Mouse (Mus musculus) G1E-ER4 (cell line): ENCODE data around the gene Spata13. TPM values are rescaled to one million over a fixed set of nuclear protein-coding genes. Genes with fewer than 3 reads are reported as not detected.

Experiments
- GATA1 ChIP-seq: IDR thresholded peaks from one replicate; pipeline ENCODE4 v1.8.0; 2012; ENCODE audit warnings: low read length, inconsistent platforms
- polyA plus RNA-seq: library from polyadenylated mRNA; stranded (reverse); fragments of >175 nt; gene quantifications from 2 replicates; pipeline ENCODE4 v1.2.3, GENCODE M21; 2012

Spata13 gene
- polyA plus RNA-seq, 1 experiment: 0.02 TPM

DNA sequence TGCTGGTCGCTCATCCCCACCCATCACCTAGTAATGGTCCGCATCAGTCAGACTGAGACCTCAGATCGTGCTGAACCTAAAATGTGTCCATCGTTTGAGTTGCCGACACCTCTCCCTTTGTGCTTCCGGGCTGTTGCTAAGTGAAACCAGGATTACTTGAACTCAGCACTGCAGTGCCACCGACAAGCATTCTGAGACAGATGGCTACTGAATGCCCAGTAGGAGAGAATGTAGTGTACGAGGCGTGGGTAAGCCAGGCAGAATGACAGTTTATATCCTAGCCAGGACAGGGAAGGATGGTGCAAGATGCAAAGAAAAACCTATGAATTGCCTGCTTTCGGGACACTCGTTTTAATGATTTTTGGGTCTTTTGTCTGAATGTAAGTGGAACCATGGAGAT is 52.9 kb downstream of the Spata13 start:
- no peak for TF ChIP-seq GATA1

DNA sequence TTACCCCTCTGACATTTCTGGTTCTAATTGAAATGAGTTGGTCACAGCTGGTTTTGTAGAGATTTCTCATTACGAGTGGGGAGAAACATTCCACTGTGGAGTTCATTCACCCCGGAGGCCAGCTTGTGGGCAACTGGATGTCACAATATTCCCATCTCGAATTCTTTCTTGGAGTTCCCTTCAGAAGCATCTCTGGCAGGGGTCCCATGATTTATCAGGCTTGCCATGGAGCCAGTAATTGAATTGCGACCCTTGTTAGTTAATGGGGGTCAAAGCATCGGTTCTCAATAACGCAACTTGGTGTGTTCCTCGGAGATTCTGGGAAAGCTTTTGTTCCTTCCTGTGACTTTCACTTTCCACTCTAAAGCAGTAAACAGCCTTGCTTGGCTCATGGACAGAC is 53.4 kb downstream of the Spata13 start:
- TF ChIP-seq GATA1: no peak

DNA sequence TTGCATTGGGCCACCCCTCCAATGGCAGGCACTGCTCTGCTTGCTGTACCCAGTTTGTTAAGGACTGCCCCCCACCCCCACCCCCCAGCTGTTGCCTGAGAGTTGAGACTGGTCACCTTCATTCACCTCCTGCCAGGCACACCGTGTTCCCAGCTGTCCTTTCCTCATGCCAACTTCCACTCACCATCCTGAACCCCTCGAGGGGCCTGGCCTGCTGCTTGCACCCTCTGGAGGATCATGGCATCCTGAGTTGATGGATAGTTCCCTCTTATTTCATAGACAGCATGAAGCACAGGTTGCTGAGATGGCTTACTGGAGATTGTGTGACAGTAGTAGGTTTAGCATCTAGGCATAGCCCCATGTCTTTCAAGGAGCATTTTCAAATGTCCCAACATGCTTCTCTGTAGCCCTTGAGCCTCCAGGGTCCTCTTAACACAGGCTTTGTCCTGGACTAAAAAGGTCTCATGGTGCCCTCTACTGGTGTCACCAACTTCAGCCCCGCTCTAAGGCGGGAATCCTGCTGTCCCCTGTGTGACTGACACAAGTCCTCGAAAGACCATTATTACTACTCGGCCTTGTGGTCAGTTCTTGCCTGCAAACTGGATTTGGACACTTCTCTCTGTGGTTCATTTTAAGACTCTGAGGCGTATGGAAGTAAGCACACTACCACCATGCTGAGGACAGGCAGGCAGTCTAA is 54.9 kb downstream of the Spata13 start:
- no peak for TF ChIP-seq GATA1

DNA sequence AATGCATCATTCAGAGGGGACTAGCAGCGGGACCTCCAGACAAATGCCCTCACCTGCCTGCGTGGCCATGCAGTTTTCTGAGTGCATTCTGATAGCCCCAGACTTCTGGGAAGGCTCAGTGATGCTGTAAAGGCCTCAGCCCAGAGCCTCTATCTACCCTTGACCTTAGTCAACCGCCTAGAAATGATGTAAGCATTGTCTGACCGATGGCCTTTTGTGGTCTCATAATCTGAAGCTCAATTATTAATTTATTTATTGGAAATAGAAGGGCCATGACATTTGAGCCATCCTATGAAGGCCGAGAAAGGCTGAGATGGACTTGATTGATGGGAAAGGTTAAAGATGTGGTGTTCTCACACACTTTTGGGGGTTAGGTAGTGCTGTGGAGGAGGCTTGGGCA is 56.0 kb downstream of the Spata13 start:
- no peak for TF ChIP-seq GATA1

DNA sequence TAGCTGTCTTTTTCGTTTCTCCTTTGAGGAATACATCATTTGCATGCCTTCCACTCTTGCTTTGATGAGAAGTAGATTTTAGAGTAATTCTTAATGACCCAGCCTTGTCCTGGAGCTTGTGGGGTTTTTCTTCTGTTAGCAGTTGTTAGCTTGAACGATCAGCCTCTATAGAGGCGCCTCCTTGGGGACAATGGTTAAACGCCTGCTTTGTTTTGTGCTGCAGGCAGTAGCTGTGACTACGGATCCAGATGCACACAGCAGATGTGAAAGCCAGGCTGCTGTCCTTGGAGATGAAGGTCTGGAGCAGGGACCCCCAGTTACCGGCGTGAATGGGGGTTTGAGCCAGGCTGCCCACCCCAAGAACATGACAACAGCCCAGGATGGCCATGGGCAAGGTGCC is 56.8 kb downstream of the Spata13 start:
- no peak for TF ChIP-seq GATA1

DNA sequence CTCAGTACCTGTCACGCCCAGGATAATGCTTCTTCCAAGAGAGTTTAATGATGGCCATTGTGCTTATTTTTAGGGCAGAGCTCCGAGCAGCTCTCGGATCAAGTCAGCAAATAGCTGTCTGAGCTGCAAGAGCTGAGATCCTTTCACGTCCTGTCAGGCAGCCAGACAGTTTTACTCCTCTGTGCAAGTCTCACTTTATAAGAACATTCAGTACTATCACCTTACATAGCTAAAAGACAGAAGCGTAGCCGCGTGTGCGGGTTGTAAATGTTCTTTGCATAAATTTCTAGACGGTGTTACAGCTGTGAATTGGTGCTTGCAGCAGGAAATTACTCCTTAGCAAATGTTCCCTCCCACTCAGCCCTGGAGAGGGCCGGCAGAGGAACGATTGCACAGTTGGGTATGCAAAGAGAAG is 59.3 kb downstream of the Spata13 start:
- TF ChIP-seq GATA1: no peak

DNA sequence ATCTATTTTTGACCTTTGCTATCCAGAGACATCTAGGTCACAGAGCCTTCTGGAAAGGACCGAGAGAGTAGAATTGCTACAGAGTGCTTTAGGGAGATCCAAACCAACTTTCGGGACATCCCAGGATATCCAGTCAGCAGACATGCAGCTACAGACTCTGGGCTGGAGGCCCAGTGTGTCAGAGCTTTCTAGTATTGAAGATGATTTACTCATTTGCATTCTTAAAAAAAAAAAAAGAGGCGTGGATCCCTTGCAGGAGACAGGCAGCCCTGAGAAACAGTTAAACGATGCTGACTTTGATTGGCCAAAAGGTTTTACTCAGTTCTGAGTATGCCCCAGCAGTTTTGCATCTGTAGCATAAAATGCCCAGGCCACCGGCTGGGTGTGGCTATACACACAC is 59.9 kb downstream of the Spata13 start:
- no peak for TF ChIP-seq GATA1

DNA sequence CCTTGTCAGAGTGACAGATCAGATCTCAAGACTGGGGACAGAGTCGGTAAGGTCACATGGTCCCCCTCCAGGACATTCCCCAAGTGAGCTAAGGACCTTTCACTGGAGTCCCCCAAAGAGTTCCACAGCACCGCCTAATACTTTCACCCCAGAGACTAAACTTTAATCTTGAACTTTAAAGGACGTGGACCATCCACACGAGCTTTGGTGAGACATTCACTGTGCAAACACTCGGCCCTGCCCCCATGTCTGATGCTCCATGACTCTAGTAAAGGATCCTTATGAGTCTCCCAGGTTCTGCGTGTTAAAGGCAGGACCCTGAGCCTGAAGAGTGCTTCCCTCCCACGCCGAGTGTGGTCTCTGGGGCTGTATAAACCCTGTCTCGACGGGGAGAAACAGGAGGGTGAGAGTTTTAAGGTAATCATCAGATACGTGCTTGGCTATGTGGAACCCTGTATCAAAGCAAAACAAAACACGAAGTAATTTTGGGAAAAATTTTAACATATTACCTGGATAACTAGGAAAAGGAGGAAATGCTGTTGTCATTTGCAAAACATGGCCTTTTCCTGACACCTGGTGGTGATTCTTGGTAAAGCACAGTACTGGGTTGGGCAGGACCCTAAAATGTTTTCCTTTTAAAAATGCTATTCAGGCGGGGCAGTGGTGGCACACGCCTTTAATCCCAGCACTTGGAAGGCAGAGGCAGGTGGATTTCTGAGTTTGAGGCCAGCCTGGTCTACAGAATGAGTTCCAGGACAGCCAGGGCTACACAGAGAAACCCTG is 60.6 kb downstream of the Spata13 start:
- no peak for TF ChIP-seq GATA1

DNA sequence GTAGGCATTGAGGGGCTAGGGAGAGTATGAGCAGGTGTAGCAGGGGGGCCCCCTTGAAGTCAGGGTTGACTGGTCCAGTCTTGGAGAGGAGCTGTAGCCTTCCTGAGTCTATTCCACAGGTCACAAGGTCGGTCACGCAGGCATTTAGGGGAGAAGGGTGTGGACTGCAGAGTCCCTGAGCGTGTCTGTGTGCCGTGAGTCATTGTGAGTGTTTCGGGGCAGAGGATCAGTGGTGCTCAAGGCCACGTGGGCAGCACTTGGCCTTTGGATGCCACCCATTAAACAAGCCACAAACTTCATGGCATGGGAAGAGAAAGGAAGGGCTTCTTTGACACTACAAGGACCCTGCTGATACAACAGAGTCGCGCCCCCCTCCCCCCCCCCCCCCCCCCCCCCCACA is 63.5 kb downstream of the Spata13 start:
- no peak for TF ChIP-seq GATA1

DNA sequence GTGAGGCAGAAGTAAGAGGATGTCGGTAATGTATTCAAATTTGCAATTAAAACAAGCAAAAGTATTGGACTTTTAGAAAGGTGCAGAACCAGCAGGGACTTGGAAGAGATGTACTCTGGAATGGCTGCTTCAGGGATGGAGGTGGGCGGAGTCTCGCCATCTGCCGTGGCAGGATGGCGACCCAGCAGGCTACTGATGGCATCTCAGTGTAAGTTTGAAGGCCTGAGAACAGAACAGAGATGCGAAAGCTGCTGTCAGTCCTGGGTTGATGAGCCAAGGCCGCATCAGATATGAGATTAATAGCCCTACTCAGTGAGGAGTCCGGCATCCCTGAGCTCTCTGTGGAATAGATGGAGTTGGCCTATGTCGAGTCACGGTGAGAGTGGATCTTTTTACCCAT is 65.2 kb downstream of the Spata13 start:
- TF ChIP-seq GATA1: no peak

DNA sequence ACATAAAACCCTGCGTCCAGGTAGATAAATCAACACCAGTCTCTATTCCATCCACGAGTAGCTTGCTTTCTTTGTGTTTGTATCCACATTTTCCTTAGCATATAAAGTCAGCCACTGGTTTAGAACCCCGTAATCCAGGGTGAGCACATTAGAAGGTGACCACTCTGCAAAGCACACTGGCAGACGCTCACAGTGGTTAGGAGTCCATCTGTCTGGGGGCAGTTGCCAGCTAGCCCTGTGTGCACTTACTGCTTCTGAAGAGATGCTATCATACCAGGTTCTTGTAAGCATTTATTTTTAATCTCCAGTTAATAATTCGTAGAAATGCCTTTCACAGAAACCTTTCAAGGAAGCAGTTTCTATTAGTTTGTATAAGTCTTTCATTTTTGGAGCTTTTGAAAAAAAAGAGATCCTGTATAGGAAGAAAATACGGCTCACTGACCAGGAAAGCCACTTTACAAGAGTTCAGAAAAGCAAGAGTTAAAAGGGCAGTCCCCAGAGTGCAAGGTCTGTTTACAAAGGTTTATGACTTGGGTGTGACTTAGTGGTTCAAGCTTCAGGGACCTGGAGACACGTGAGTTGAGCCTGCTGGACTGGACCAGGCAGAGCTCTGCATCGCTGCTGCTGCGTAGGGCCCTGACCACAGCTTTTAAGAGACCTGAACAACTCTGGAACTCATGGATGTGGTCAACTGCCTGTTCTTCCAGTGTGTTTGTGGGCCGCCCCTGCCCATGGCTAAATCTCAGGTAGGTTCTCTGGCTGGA is 68.8 kb downstream of the Spata13 start:
- TF ChIP-seq GATA1: no peak

DNA sequence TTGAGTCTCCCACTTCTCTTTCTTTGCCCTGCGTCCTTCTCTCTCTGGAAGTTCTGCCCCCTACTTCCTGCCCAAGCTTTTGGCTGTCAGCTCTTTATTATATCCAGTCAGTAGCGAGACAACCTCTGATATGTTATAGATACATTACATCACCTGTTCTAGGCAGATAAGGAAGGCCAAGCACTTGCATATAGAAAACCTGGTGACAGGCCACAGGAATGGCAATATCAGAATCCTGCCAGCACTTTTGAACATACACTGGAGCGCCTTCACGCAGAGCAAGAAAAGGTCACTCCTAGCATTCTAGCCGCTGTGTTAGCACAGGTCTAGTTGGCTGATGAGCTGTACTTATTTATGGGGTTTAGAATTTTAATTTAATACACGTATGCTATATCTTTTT is 70.7 kb downstream of the Spata13 start:
- TF ChIP-seq GATA1: no peak

DNA sequence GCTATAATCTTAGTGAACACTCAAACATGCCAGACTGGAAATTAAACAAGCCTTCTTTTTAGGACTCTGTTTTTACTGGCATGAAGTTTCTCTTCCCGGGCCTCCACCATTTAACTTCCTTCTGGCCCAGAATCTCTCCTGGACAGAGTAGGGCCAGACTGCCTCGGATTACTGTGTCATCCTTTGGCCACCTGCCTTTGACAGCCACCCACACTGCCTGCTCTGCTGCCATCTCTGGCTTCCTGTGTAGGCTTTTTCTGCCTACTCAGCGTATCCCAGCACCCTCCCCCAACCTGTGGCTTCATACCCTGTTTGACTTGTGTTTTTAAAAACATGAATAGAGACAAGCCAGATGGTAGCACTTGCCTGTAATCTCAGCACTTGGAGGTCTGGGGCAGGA is 71.2 kb downstream of the Spata13 start:
- TF ChIP-seq GATA1: no peak

DNA sequence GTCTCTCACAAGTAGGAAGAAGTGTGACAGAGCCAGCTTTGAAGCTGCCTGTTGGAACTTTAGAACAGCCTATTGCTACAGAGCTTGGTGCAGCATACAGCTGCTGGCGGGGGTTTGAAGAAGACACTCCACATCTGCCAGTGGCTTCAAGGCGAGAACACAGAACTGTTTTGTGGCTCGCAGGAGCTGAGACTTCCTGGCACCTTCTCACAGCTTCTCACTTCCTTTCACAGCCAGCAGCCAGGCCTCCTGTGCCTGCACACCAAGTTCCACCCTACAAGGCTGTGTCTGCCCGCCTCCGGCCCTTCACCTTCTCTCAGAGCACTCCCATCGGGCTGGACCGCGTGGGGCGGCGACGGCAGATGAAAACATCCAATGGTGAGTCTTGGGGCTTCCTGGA is 75.4 kb downstream of the Spata13 start:
- TF ChIP-seq GATA1: no peak

DNA sequence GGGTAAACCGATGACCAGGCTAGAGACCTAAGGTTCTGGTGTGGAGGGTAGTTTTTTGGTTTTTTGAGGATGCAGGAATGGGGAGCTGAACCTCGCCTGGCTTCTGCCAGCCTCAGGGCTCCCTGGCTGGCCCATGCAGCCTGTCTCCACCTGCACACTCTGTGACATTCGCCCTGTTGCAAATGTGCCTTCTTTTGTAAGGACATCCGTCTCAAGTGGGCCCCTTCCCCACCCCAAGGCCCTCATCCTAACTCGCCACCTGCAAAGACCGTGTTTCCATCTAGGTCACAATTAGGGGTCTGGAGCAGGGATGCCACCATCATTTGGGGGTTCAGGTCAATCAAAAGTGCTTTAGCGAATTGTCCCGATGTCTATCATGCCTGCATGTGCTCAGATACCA is 75.9 kb downstream of the Spata13 start:
- no peak for TF ChIP-seq GATA1

DNA sequence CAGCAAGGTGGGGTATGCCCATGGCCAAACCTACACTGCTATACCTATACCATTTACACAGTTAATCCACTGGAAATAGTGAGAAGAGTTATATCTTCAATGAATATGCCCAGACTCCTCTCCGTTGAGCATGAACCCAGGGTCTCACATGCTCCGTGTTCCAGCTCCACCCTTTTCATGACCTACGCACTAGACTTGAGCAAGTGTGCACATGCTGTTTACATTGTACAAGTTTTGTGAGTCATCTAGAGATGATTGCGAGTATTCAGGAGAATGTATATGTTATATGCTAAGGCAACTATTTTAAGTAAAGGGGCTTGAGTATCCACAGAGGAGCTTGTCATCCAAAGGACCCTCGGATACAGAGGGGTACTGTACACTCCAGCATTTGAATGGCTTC is 77.4 kb downstream of the Spata13 start:
- TF ChIP-seq GATA1: no peak
